Mouse (Mus musculus) cortical plate, adult 2 months (tissue): Measurements from ENCODE around the gene Prpf3.

Experiments used
- CTCF ChIP-seq: fragments of 200-500 bp; IDR thresholded peaks from 2 replicates; pipeline ENCODE4 v1.5.1; 2011; ENCODE audit warnings: mild to moderate bottlenecking, control low read depth, low read length; ENCODE audit not compliant: insufficient read depth; ENCODE audit errors: extremely low read depth
- POLR2A ChIP-seq: fragments of 200-500 bp; IDR thresholded peaks from 2 replicates; pipeline ENCODE4 v1.6.1; 2011; ENCODE audit warnings: mild to moderate bottlenecking, low read length, control low read depth; ENCODE audit not compliant: insufficient read depth; ENCODE audit errors: extremely low read depth

- TF ChIP-seq CTCF (no peak), POLR2A (no peak)
These were observed 61.4 kb downstream of the Prpf3 start for GRCm38 (mm10) chr3:95794299-95794698.
